Mouse (Mus musculus): ENCODE measurements around the gene Cd3d. TPM values are rescaled to one million over a fixed set of nuclear protein-coding genes. Genes with fewer than 3 reads are reported as not detected.

Cd3d gene
- total and polyA plus RNA-seq, 2 experiments, result 0.09 to 0.37 TPM

DNA sequence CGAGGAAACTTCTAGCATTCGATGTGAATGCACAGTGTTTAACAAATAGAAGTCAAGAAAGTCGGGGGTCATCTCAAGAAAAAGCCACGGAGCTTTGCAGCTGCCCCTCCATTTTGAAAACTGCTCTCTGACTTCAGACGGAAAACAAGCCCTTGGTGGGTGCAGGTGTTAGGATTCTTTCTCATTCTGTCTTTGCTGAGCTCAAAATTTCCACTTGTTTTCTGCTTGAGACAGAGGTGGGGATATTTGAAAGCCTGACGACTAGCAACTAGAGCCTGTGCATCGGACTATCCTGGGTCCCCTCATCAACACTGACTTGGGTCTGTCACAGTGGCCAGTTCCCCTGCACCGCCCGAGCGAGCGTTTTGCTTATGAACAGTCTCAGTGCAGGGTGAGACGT is 25.8 kb downstream of the Cd3d start:
- WGBS, result 68% methylated on average over 12 of the region's 12 CpGs
- H3K36me3 ChIP-seq (ENCODE audit: control insufficient read depth, insufficient read depth, low read length), result no peaks in the 10 kb centered on the region
- no peak for DNase-seq (ENCODE audit: extremely low read depth, low read depth, low spot score)
- H3K4me1 ChIP-seq (ENCODE audit: control insufficient read depth, insufficient read depth, low read length), result no peaks in the 10 kb centered on the region
- no peak overlapping the region for H3K9ac ChIP-seq (ENCODE audit: low read depth, low read length)
- H3K27ac ChIP-seq (replicated peaks; ENCODE audit: insufficient read depth, low read depth, low read length), result no peak overlapping the region
- no peaks in the 10 kb centered on the region for H3K79me2 ChIP-seq (ENCODE audit: control insufficient read depth, insufficient read depth, low read length)
- no peak for TF ChIP-seq CTCF (IDR thresholded peaks at IDR 0.05; ENCODE audit: low read depth, low read length)
- no peak for TF ChIP-seq POLR2A (IDR thresholded peaks at IDR 0.05; ENCODE audit: extremely low read depth, insufficient read depth, low read length)
- peaks cover 4% of the 10 kb centered on the region; the same call in 1 of the 2 replicates for H3K27me3 ChIP-seq (ENCODE audit: control insufficient read depth, insufficient read depth, low read length)
- no peak overlapping the region for H3K4me3 ChIP-seq (ENCODE audit: insufficient read depth, low read depth, low read length)

DNA sequence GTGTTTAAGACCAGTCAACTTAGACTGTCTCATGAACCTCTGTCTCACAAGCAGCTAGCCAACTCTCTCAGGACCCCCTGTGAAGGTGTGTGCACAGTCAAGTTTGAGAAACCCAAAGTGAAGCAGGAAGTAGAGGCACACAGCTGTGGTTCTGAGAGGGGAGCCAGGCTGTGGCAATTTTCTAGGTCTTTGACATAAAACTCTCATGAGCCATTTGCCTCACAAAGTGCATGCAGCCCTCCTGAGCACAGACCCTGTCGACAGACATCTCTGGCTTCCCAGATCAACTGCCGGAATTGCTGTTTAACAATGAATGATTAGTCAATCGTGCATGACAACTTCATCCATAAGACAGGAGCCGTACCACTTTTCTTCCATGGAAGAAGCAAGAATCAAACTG is 26.8 kb downstream of the Cd3d start:
- WGBS, result 80% methylated on average over 4 of the region's 4 CpGs
- Histone ChIP-seq H3K4me3 (ENCODE audit: insufficient read depth, low read depth, low read length) (no peak overlapping the region), H3K27me3 (ENCODE audit: control insufficient read depth, insufficient read depth, low read length) (peaks cover 4% of the 10 kb centered on the region; the same call in 1 of the 2 replicates), H3K9ac (ENCODE audit: low read depth, low read length) (no peak overlapping the region), H3K79me2 (ENCODE audit: control insufficient read depth, insufficient read depth, low read length) (no peaks in the 10 kb centered on the region), H3K27ac (replicated peaks; ENCODE audit: insufficient read depth, low read depth, low read length) (no peak overlapping the region), H3K36me3 (ENCODE audit: control insufficient read depth, insufficient read depth, low read length) (no peaks in the 10 kb centered on the region), H3K4me1 (ENCODE audit: control insufficient read depth, insufficient read depth, low read length) (no peaks in the 10 kb centered on the region)
- TF ChIP-seq CTCF (IDR thresholded peaks at IDR 0.05; ENCODE audit: low read depth, low read length) (no peak), POLR2A (IDR thresholded peaks at IDR 0.05; ENCODE audit: extremely low read depth, insufficient read depth, low read length) (no peak)
- DNase-seq (ENCODE audit: extremely low read depth, low read depth, low spot score), result no peak

DNA sequence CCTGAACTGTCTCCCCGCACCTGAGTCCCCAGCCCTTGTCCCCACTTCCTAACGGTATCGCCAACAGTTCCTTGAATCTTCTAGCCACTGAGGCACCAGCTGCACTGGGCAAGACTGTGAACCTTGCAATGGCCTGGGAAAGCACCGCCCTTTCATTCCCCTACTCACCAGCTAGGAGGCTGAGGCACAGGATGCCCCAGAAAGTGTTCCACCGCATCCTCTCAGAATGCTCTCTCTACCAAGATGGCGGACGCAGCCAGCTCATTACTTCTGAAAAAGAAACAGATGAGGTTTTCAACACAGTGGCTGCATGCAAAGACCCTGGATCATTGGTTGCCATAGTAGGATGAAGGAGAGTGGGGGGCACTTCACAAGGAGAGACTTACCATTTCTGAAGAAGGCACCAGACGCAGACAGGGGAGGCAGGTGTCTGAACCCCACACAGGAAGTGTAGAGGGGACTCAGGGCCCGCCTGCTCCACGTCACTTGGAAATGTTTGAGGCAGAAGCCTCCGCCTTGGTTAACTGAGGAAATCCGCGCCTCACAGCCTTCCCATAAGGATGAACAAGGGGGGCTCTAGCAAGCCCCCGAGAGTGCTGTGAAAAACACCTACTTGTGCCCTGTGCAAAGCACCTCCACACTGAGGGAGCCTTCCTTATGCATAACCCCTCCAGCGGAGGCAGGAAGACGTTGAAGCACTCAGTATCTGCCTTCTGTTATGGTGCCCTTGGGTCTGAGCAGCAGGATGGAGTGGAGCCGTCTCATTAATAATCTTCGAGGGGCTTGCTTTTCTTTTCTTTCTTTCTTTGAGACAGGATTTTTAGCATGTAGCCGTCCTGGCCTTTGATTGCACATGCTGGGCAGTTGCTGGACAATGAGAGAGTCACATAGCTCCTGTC is 27.8 kb downstream of the Cd3d start, which contains the start of gene Cd3e:
Gene Cd3e (minus strand): TSS at position 448 of the 899 bp plus-strand sequence.
- TF ChIP-seq CTCF (IDR thresholded peaks at IDR 0.05; ENCODE audit: low read depth, low read length) (no peak), POLR2A (IDR thresholded peaks at IDR 0.05; ENCODE audit: extremely low read depth, insufficient read depth, low read length) (no peak)
- no peak within 1 kb of the TSS for H3K27ac ChIP-seq (replicated peaks; ENCODE audit: insufficient read depth, low read depth, low read length)
- no peaks in the 10 kb centered on the region for H3K4me1 ChIP-seq (ENCODE audit: control insufficient read depth, insufficient read depth, low read length)
- DNase-seq (ENCODE audit: extremely low read depth, low read depth, low spot score), result no peak
- no peaks in the 10 kb centered on the region for H3K36me3 ChIP-seq (ENCODE audit: control insufficient read depth, insufficient read depth, low read length)
- 0 out of 2 replicates have a peak within 1 kb of the TSS, but pooled peaks have one; percentile 8 for H3K4me3 ChIP-seq (ENCODE audit: insufficient read depth, low read depth, low read length)
- WGBS, result 89% methylated on average over 19 of the region's 19 CpGs
- no peaks in the 10 kb centered on the region for H3K79me2 ChIP-seq (ENCODE audit: control insufficient read depth, insufficient read depth, low read length)
- H3K9ac ChIP-seq (ENCODE audit: low read depth, low read length), result no peak within 1 kb of the TSS
- H3K27me3 ChIP-seq (ENCODE audit: control insufficient read depth, insufficient read depth, low read length), result peaks cover 4% of the 10 kb centered on the region; the same call in 1 of the 2 replicates

DNA sequence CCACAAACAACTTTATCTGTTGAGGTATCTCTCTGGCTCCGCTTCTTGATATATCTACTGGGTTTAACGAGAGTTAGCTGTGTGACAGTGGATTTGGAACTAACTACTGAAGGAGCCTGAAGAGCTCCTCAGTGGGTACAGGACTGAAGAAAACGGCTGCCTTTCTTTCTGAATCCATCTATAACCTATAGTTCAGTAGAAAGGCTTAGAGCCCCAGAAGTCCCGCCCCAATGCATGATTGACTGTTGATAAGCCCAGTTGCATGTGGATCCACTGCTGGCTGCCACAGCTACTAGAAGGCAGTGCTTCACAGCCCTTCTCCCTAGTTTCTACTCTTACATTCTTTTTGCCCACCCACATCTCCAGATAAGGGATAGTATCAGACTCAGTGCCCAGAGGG is 28.9 kb downstream of the Cd3d start:
- 69% methylated on average over 4 of the region's 4 CpGs for WGBS
- Histone ChIP-seq H3K36me3 (ENCODE audit: control insufficient read depth, insufficient read depth, low read length) (no peaks in the 10 kb centered on the region), H3K9ac (ENCODE audit: low read depth, low read length) (no peak overlapping the region), H3K4me3 (ENCODE audit: insufficient read depth, low read depth, low read length) (no peak overlapping the region), H3K27ac (replicated peaks; ENCODE audit: insufficient read depth, low read depth, low read length) (no peak overlapping the region), H3K4me1 (ENCODE audit: control insufficient read depth, insufficient read depth, low read length) (no peaks in the 10 kb centered on the region), H3K79me2 (ENCODE audit: control insufficient read depth, insufficient read depth, low read length) (no peaks in the 10 kb centered on the region), H3K27me3 (ENCODE audit: control insufficient read depth, insufficient read depth, low read length) (peaks cover 4% of the 10 kb centered on the region; the same call in 1 of the 2 replicates)
- TF ChIP-seq POLR2A (IDR thresholded peaks at IDR 0.05; ENCODE audit: extremely low read depth, insufficient read depth, low read length) (no peak), CTCF (IDR thresholded peaks at IDR 0.05; ENCODE audit: low read depth, low read length) (no peak)
- no peak for DNase-seq (ENCODE audit: extremely low read depth, low read depth, low spot score)

DNA sequence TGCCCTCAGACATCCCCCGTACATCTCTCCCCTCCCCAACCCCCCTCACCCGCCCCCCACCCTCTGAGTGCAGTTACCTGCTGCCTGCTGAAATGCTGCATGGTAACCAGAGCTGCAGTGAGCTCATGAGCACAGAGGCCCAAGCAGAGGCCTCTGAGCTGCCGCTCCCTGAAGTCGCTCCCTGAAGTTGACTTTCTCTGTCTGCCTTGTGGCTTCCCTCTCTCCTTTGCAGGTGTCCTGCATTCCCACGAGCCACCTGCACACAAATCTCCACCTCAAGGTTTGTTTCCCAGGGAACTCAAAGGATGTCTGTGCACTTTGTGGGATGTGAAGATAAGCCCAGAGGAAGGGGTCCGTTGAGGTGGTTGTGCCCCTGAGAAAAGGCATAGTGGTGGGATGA is 29.7 kb downstream of the Cd3d start:
- TF ChIP-seq POLR2A (IDR thresholded peaks at IDR 0.05; ENCODE audit: extremely low read depth, insufficient read depth, low read length) (no peak), CTCF (IDR thresholded peaks at IDR 0.05; ENCODE audit: low read depth, low read length) (no peak)
- no peaks in the 10 kb centered on the region for H3K79me2 ChIP-seq (ENCODE audit: control insufficient read depth, insufficient read depth, low read length)
- H3K4me1 ChIP-seq (ENCODE audit: control insufficient read depth, insufficient read depth, low read length), result no peaks in the 10 kb centered on the region

DNA sequence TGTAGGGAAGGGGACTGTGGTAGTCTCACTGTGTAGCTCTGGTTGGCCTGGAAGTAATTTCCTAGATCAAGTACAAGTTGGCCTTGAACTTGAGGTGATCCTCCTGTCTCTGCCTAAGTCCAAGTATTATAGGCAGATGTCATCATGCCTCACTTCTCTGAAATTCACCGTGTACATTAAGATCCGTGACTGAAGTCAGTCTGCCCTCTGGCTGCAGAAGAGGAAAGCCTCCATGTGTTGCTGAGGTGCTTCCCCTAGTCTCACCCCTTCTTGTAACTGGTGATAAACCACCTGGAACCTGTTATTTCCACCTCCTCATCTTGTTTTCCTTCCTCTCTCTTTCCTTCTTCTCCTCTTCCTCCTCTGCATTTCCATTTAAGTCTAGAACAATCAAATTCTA is 33.3 kb downstream of the Cd3d start:
- Histone ChIP-seq H3K27ac (replicated peaks; ENCODE audit: insufficient read depth, low read depth, low read length) (no peak overlapping the region), H3K4me3 (ENCODE audit: insufficient read depth, low read depth, low read length) (no peak overlapping the region), H3K4me1 (ENCODE audit: control insufficient read depth, insufficient read depth, low read length) (no peaks in the 10 kb centered on the region), H3K36me3 (ENCODE audit: control insufficient read depth, insufficient read depth, low read length) (no peaks in the 10 kb centered on the region), H3K27me3 (ENCODE audit: control insufficient read depth, insufficient read depth, low read length) (no peaks in the 10 kb centered on the region), H3K79me2 (ENCODE audit: control insufficient read depth, insufficient read depth, low read length) (no peaks in the 10 kb centered on the region), H3K9ac (ENCODE audit: low read depth, low read length) (no peak overlapping the region)
- WGBS, result 40% methylated on average over 2 of the region's 2 CpGs
- no peak for TF ChIP-seq CTCF (IDR thresholded peaks at IDR 0.05; ENCODE audit: low read depth, low read length)
- no peak for TF ChIP-seq POLR2A (IDR thresholded peaks at IDR 0.05; ENCODE audit: extremely low read depth, insufficient read depth, low read length)
- no peak for DNase-seq (ENCODE audit: extremely low read depth, low read depth, low spot score)

More for the DNA sequence above, 29.7 kb downstream of the Cd3d start:
- Histone ChIP-seq H3K9ac (ENCODE audit: low read depth, low read length) (no peak overlapping the region), H3K27me3 (ENCODE audit: control insufficient read depth, insufficient read depth, low read length) (peaks cover 4% of the 10 kb centered on the region; the same call in 1 of the 2 replicates), H3K36me3 (ENCODE audit: control insufficient read depth, insufficient read depth, low read length) (no peaks in the 10 kb centered on the region), H3K27ac (replicated peaks; ENCODE audit: insufficient read depth, low read depth, low read length) (no peak overlapping the region), H3K4me3 (ENCODE audit: insufficient read depth, low read depth, low read length) (no peak overlapping the region)
- WGBS, result 48% methylated on average over 6 of the region's 6 CpGs
- DNase-seq (ENCODE audit: extremely low read depth, low read depth, low spot score), result no peak
